Mouse (Mus musculus): ENCODE data around the gene Cish. TPM values are rescaled to one million over a fixed set of nuclear protein-coding genes. Genes with fewer than 3 reads are reported as not detected.
A peak's percentile ranks its signal among the peaks of the same experiment; 100 is the strongest.

The Cish gene
- polyA plus RNA-seq, 1 experiment from 2014 or later = 6.0 TPM

- Histone ChIP-seq H3K36me3 (replicated peaks) (no peaks in the 10 kb centered on the region), H3K27me3 (peaks cover 53% of the 10 kb centered on the region), H3K4me1 (peaks cover 15% of the 10 kb centered on the region), H3K4me3 (replicated peaks) (no peak overlapping the region), H3K27ac (no peak overlapping the region), H3K9ac (no peak overlapping the region), H3K9me3 (no peaks in the 10 kb centered on the region), H3K4me2 (no peak overlapping the region)
- WGBS = 31% methylated on average over 10 of the region's 10 CpGs
- 0 out of 2 replicates have a peak, but pooled peaks have one; percentile 45 for ATAC-seq (ENCODE audit: low FRiP score)
These were observed 4.9 kb upstream of the Cish start for GRCm38 (mm10) chr9:107290897-107291296.

- H3K9ac ChIP-seq = no peak overlapping the region
- H3K4me2 ChIP-seq = no peak overlapping the region
- H3K4me1 ChIP-seq = peaks cover 29% of the 10 kb centered on the region
- no peak overlapping the region for H3K4me3 ChIP-seq (replicated peaks)
- H3K9me3 ChIP-seq = no peaks in the 10 kb centered on the region
- WGBS = 5% methylated on average over 6 of the region's 6 CpGs
- H3K27ac ChIP-seq = no peak overlapping the region
- no peaks in the 10 kb centered on the region for H3K36me3 ChIP-seq (replicated peaks)
- no peak for ATAC-seq (ENCODE audit: low FRiP score)
- H3K27me3 ChIP-seq = peaks cover 42% of the 10 kb centered on the region
These were observed 1.6 kb upstream of the Cish start for GRCm38 (mm10) chr9:107294249-107294648.

GRCm38 (mm10) chr9:107295616-107296015 is 210 bp upstream of the Cish start:
- H3K27me3 ChIP-seq = peaks cover 34% of the 10 kb centered on the region
- H3K9me3 ChIP-seq = no peaks in the 10 kb centered on the region
- H3K27ac ChIP-seq = no peak overlapping the region
- H3K4me2 ChIP-seq = peak overlapping the region; percentile 78
- H3K4me1 ChIP-seq = peaks cover 19% of the 10 kb centered on the region
- no peak overlapping the region for H3K4me3 ChIP-seq (replicated peaks)
- H3K36me3 ChIP-seq (replicated peaks) = peaks cover 4% of the 10 kb centered on the region
- no peak for ATAC-seq (ENCODE audit: low FRiP score)
- no peak overlapping the region for H3K9ac ChIP-seq
- 86% methylated on average over 4 of the region's 4 CpGs for WGBS

- 0 out of 2 replicates have a peak overlapping the region, but pooled peaks have one; percentile 36 for H3K27ac ChIP-seq
- H3K9me3 ChIP-seq = no peaks in the 10 kb centered on the region
- H3K4me1 ChIP-seq = peaks cover 19% of the 10 kb centered on the region
- peak overlapping the region; percentile 51; the same call in 1 of the 2 replicates for H3K9ac ChIP-seq
- H3K36me3 ChIP-seq (replicated peaks) = peaks cover 9% of the 10 kb centered on the region
- H3K27me3 ChIP-seq = peaks cover 34% of the 10 kb centered on the region
- peak; percentile 49 for ATAC-seq (ENCODE audit: low FRiP score)
- peak overlapping the region; percentile 64 for H3K4me3 ChIP-seq (replicated peaks)
- H3K4me2 ChIP-seq = peak overlapping the region; percentile 78
- 5% methylated on average over 14 of the region's 14 CpGs for WGBS
These were observed 215 bp downstream of the Cish start for GRCm38 (mm10) chr9:107296041-107296440.

GRCm38 (mm10) chr9:107296501-107296965 is 707 bp downstream of the Cish start:
- ATAC-seq (ENCODE audit: low FRiP score) = peak; percentile 97
- Histone ChIP-seq H3K4me3 (replicated peaks) (peak overlapping the region; percentile 64), H3K4me2 (peak overlapping the region; percentile 78), H3K27ac (0 out of 2 replicates have a peak overlapping the region, but pooled peaks have one; percentile 36), H3K9me3 (no peaks in the 10 kb centered on the region), H3K4me1 (peaks cover 19% of the 10 kb centered on the region), H3K36me3 (replicated peaks) (peaks cover 14% of the 10 kb centered on the region), H3K27me3 (peaks cover 34% of the 10 kb centered on the region), H3K9ac (peak overlapping the region; percentile 65)
- WGBS = 1% methylated on average over 31 of the region's 31 CpGs

GRCm38 (mm10) chr9:107297059-107297458 is 1.2 kb downstream of the Cish start:
- peak overlapping the region; percentile 65 for H3K9ac ChIP-seq
- peaks cover 19% of the 10 kb centered on the region for H3K4me1 ChIP-seq
- 0 out of 2 replicates have a peak overlapping the region, but pooled peaks have one; percentile 26 for H3K27ac ChIP-seq
- H3K36me3 ChIP-seq (replicated peaks) = peaks cover 19% of the 10 kb centered on the region
- peaks cover 34% of the 10 kb centered on the region for H3K27me3 ChIP-seq
- 18% methylated on average over 16 of the region's 16 CpGs for WGBS
- ATAC-seq (ENCODE audit: low FRiP score) = peak; percentile 21; the same call in 1 of the 2 replicates
- peak overlapping the region; percentile 64 for H3K4me3 ChIP-seq (replicated peaks)
- H3K4me2 ChIP-seq = peak overlapping the region; percentile 78
- H3K9me3 ChIP-seq = no peaks in the 10 kb centered on the region

GRCm38 (mm10) chr9:107297658-107298057 is 1.8 kb downstream of the Cish start:
- H3K4me3 ChIP-seq (replicated peaks) = peak overlapping the region; percentile 64
- H3K36me3 ChIP-seq (replicated peaks) = peaks cover 19% of the 10 kb centered on the region
- H3K27ac ChIP-seq = no peak overlapping the region
- peak overlapping the region; percentile 78 for H3K4me2 ChIP-seq
- ATAC-seq (ENCODE audit: low FRiP score) = no peak
- no peaks in the 10 kb centered on the region for H3K9me3 ChIP-seq
- H3K9ac ChIP-seq = no peak overlapping the region
- WGBS = 81% methylated on average over 4 of the region's 4 CpGs
- H3K4me1 ChIP-seq = peaks cover 19% of the 10 kb centered on the region
- H3K27me3 ChIP-seq = peaks cover 29% of the 10 kb centered on the region

GRCm38 (mm10) chr9:107298059-107298780 is 2.4 kb downstream of the Cish start:
- Histone ChIP-seq H3K36me3 (replicated peaks) (peaks cover 19% of the 10 kb centered on the region), H3K27me3 (peaks cover 25% of the 10 kb centered on the region), H3K4me1 (peaks cover 19% of the 10 kb centered on the region), H3K9me3 (no peaks in the 10 kb centered on the region), H3K4me3 (replicated peaks) (no peak overlapping the region), H3K27ac (no peak overlapping the region), H3K9ac (no peak overlapping the region), H3K4me2 (peak overlapping the region; percentile 78)
- no peak for ATAC-seq (ENCODE audit: low FRiP score)
- WGBS = 81% methylated on average over 8 of the region's 8 CpGs

- Histone ChIP-seq H3K4me1 (peaks cover 19% of the 10 kb centered on the region), H3K9me3 (no peaks in the 10 kb centered on the region), H3K4me2 (no peak overlapping the region)
These were observed 3.0 kb downstream of the Cish start for GRCm38 (mm10) chr9:107298876-107299275.

GRCm38 (mm10) chr9:107299783-107300182 is 4.0 kb downstream of the Cish start:
- Histone ChIP-seq H3K27me3 (peaks cover 12% of the 10 kb centered on the region), H3K4me2 (no peak overlapping the region), H3K9ac (no peak overlapping the region)

More at GRCm38 (mm10) chr9:107298876-107299275, 3.0 kb downstream of the Cish start:
- 87% methylated on average over 6 of the region's 6 CpGs for whole genome bisulfite sequencing
- H3K27ac ChIP-seq = no peak overlapping the region
- peaks cover 18% of the 10 kb centered on the region for H3K27me3 ChIP-seq
- no peak for ATAC-seq (ENCODE audit: low FRiP score)
- no peak overlapping the region for H3K9ac ChIP-seq
- H3K36me3 ChIP-seq (replicated peaks) = peaks cover 19% of the 10 kb centered on the region
- no peak overlapping the region for H3K4me3 ChIP-seq (replicated peaks)

GRCm38 (mm10) chr9:107300224-107300973 is 4.6 kb downstream of the Cish start:
- 92% methylated on average over 30 of the region's 30 CpGs for WGBS
- no peak overlapping the region for H3K9ac ChIP-seq
- no peaks in the 10 kb centered on the region for H3K9me3 ChIP-seq
- H3K4me3 ChIP-seq (replicated peaks) = no peak overlapping the region
- peaks cover 8% of the 10 kb centered on the region for H3K27me3 ChIP-seq
- no peak for ATAC-seq (ENCODE audit: low FRiP score)
- no peak overlapping the region for H3K4me2 ChIP-seq
- H3K27ac ChIP-seq = no peak overlapping the region
- peaks cover 19% of the 10 kb centered on the region for H3K4me1 ChIP-seq
- peaks cover 19% of the 10 kb centered on the region for H3K36me3 ChIP-seq (replicated peaks)

More at GRCm38 (mm10) chr9:107299783-107300182, 4.0 kb downstream of the Cish start:
- Histone ChIP-seq H3K27ac (no peak overlapping the region), H3K4me3 (replicated peaks) (no peak overlapping the region), H3K36me3 (replicated peaks) (peaks cover 19% of the 10 kb centered on the region), H3K4me1 (peaks cover 19% of the 10 kb centered on the region), H3K9me3 (no peaks in the 10 kb centered on the region)
- WGBS = 90% methylated on average over 7 of the region's 7 CpGs
- ATAC-seq (ENCODE audit: low FRiP score) = no peak
